In genomic region chr9:31254697-31255004, GRCm38 (mm10) we compare ENCODE assay signal across 11 mouse cellular contexts. TPM values are rescaled to one million over a fixed set of nuclear protein-coding genes. Genes with fewer than 3 reads are reported as not detected.
A peak's percentile ranks its signal among the peaks of the same experiment; 100 is the strongest.
DNase-seq lines count a peak whose midpoint lies in the region; ATAC-seq and TF ChIP-seq lines count a peak whose summit lies in the region.
"Had no signal": no experiment of that assay in that cellular context is flagged by ENCODE, and none has a peak within 500 bp of the region (broad histone marks: within the 10 kb centered on the region; RNA-seq: fewer than 3 reads in every experiment).

No protein-coding gene starts in this region.

- no peak overlapping the region for H3K9ac ChIP-seq in heart, embryonic 11.5 days (ENCODE audit: low read depth, low read length)
- H3K9ac ChIP-seq in intestine, embryonic 16.5 days (ENCODE audit: low read depth, low read length): no peak overlapping the region
- no peak overlapping the region for H3K9ac ChIP-seq in forebrain, embryonic 11.5 days (ENCODE audit: low read length)
- H3K9ac ChIP-seq: midbrain, embryonic 12.5 days had no signal

- TF ChIP-seq CTCF in spleen, adult 2 months (IDR thresholded peaks at IDR 0.05; ENCODE audit: extremely low read depth, insufficient read depth, insufficient read length, insufficient replicate concordance): no peak

- 65% methylated on average over 7 of the region's 7 CpGs for WGBS in heart, embryonic 11.5 days (ENCODE audit: insufficient replicate concordance)
- 69% methylated on average over 7 of the region's 7 CpGs for WGBS in intestine, embryonic 16.5 days
- 60% methylated on average over 7 of the region's 7 CpGs for WGBS in spleen, adult 2 months
- 95% methylated on average over 7 of the region's 7 CpGs for WGBS in forebrain, embryonic 11.5 days

- no peaks in the 10 kb centered on the region for H3K9me3 ChIP-seq in heart, embryonic 11.5 days (replicated peaks; ENCODE audit: control insufficient read depth, low read length)
- H3K9me3 ChIP-seq in intestine, embryonic 16.5 days (ENCODE audit: control insufficient read depth, low read length): no peaks in the 10 kb centered on the region
- no peaks in the 10 kb centered on the region for H3K9me3 ChIP-seq in forebrain, embryonic 11.5 days (ENCODE audit: control insufficient read depth, low read length)
- H3K9me3 ChIP-seq: midbrain, embryonic 12.5 days had no signal

- H3K4me1 ChIP-seq in heart, embryonic 11.5 days (ENCODE audit: control insufficient read depth, insufficient read depth, low read length): peaks cover 5% of the 10 kb centered on the region; the same call in 1 of the 2 replicates
- peaks cover 8% of the 10 kb centered on the region for H3K4me1 ChIP-seq in intestine, embryonic 16.5 days (ENCODE audit: control insufficient read depth, insufficient read depth, low read length)
- H3K4me1 ChIP-seq in spleen, adult 2 months (ENCODE audit: control insufficient read depth, insufficient read depth, insufficient read length): no peaks in the 10 kb centered on the region; the same call in 1 of the 2 replicates
- H3K4me1 ChIP-seq in forebrain, embryonic 11.5 days (replicated peaks; ENCODE audit: control insufficient read depth, insufficient read depth, low read length): 0 out of 2 replicates have a peak, but pooled peaks cover 2% of the 10 kb centered on the region
- H3K4me1 ChIP-seq: midbrain, embryonic 12.5 days had no signal

- peak overlapping the region; percentile 10; the same call in 1 of the 2 replicates for H3K4me3 ChIP-seq in heart, embryonic 11.5 days (ENCODE audit: low read depth, low read length)
- H3K4me3 ChIP-seq in intestine, embryonic 16.5 days (ENCODE audit: low read length): no peak overlapping the region
- no peak overlapping the region for H3K4me3 ChIP-seq in spleen, adult 2 months (ENCODE audit: extremely low read depth, insufficient read depth, insufficient read length)
- no peak overlapping the region for H3K4me3 ChIP-seq in forebrain, embryonic 11.5 days (ENCODE audit: low read depth, low read length)
- H3K4me3 ChIP-seq: midbrain, embryonic 12.5 days had no signal

- peak; percentile 79 for ATAC-seq in heart, embryonic 11.5 days (replicated peaks; ENCODE audit: insufficient number of reproducible peaks, low FRiP score, low TSS enrichment)
- peak; percentile 72 for ATAC-seq in intestine, embryonic 16.5 days
- no peak for ATAC-seq in forebrain, embryonic 11.5 days (replicated peaks; ENCODE audit: low FRiP score)

- H3K27ac ChIP-seq in heart, embryonic 11.5 days (ENCODE audit: low read depth, low read length): peak overlapping the region; percentile 85
- no peak overlapping the region for H3K27ac ChIP-seq in intestine, embryonic 16.5 days (ENCODE audit: low read length)
- H3K27ac ChIP-seq in spleen, adult 2 months (ENCODE audit: insufficient read depth, low read length): peak overlapping the region; percentile 35; the same call in 1 of the 2 replicates
- H3K27ac ChIP-seq in forebrain, embryonic 11.5 days (ENCODE audit: low read depth, low read length): no peak overlapping the region
- H3K27ac ChIP-seq: midbrain, embryonic 12.5 days had no signal

- no peaks in the 10 kb centered on the region for H3K36me3 ChIP-seq in heart, embryonic 11.5 days (ENCODE audit: control insufficient read depth, insufficient read depth, low read length)
- no peaks in the 10 kb centered on the region for H3K36me3 ChIP-seq in intestine, embryonic 16.5 days (ENCODE audit: control insufficient read depth, insufficient read depth, low read length)
- no peaks in the 10 kb centered on the region for H3K36me3 ChIP-seq in spleen, adult 2 months (ENCODE audit: control insufficient read depth, insufficient read depth, low read length)
- no peaks in the 10 kb centered on the region for H3K36me3 ChIP-seq in forebrain, embryonic 11.5 days (ENCODE audit: control insufficient read depth, insufficient read depth, low read length)
- H3K36me3 ChIP-seq: midbrain, embryonic 12.5 days had no signal

- no peaks in the 10 kb centered on the region for H3K27me3 ChIP-seq in heart, embryonic 11.5 days (ENCODE audit: control insufficient read depth, insufficient read depth, low read length)
- no peaks in the 10 kb centered on the region for H3K27me3 ChIP-seq in intestine, embryonic 16.5 days (replicated peaks; ENCODE audit: control insufficient read depth, insufficient read depth, low read length)
- no peaks in the 10 kb centered on the region for H3K27me3 ChIP-seq in spleen, adult 2 months (ENCODE audit: control insufficient read depth, insufficient read depth, low read length)
- H3K27me3 ChIP-seq in forebrain, embryonic 11.5 days (ENCODE audit: control insufficient read depth, insufficient read depth, low read length): no peaks in the 10 kb centered on the region
- H3K27me3 ChIP-seq: midbrain, embryonic 12.5 days had no signal

- intact Hi-C loops in gastrocnemius, postnatal 14 days (cut with DNase I; ENCODE audit: low total_unique reads): no loop called here
- intact Hi-C loops in left cerebral cortex, postnatal 14 days (cut with DNase I): no loop called here

- peak overlapping the region; percentile 19; the same call in 1 of the 2 replicates for H3K4me2 ChIP-seq in heart, embryonic 11.5 days
- H3K4me2 ChIP-seq in intestine, embryonic 16.5 days (ENCODE audit: low read depth, low read length): no peak overlapping the region
- no peak overlapping the region for H3K4me2 ChIP-seq in forebrain, embryonic 11.5 days (ENCODE audit: low read depth, low read length, severe bottlenecking)
- H3K4me2 ChIP-seq: midbrain, embryonic 12.5 days had no signal

- no peak for TF ChIP-seq POLR2A in spleen, adult 2 months (IDR thresholded peaks at IDR 0.05; ENCODE audit: low read depth, low read length)

- DNase-seq in heart, adult 11 months: no peak
- peak; percentile 70 for DNase-seq in R1 (ENCODE audit: low read depth, low spot score)
- no peak for DNase-seq in spleen, adult 2 months (ENCODE audit: low read depth in 1 of 2, low spot score in 2 of 2)
- no peak for DNase-seq in gastrocnemius, postnatal 14 days
- DNase-seq in forebrain, embryonic 11.5 days (ENCODE audit: low spot score): no peak
- no peak for DNase-seq in left cerebral cortex, postnatal 14 days (ENCODE audit: low spot score in 2 of 2)
- DNase-seq: kidney, postnatal 36 days; right cerebral cortex, postnatal 14 days had no signal

RNA-seq across cellular contexts. Expression of gene Prdm10, which starts 25.7 kb away (rescaled TPM):
- polyA plus RNA-seq in heart, embryonic 11.5 days (2014; fragmentation: Nextera tagmentation; extraction: Ambion mirVana): 4.7 and 5.5 TPM in 2 replicates
- polyA plus RNA-seq in intestine, embryonic 16.5 days (2015; fragmentation: Nextera tagmentation; extraction: Ambion mirVana): 3.5 and 4.2 TPM in 2 replicates
- 5.9 and 8.2 TPM in 2 replicates for polyA plus RNA-seq in spleen, adult 2 months (2012; rRNA removed)
- total RNA-seq in gastrocnemius, postnatal 14 days (2021): 1 to 10 TPM; 2.6 to 2.9 TPM
- 10.1 and 10.4 TPM in 2 replicates for polyA plus RNA-seq in forebrain, embryonic 11.5 days (2014; fragmentation: Nextera tagmentation; extraction: Ambion mirVana)
- total RNA-seq in left cerebral cortex, postnatal 14 days (2021): 10 to 100 TPM; 17.3 to 21.2 TPM

RNA-seq across cellular contexts. Expression of gene Aplp2, which starts 43.0 kb away (rescaled TPM):
- polyA plus RNA-seq in heart, embryonic 11.5 days (2014; fragmentation: Nextera tagmentation; extraction: Ambion mirVana): 271 and 345 TPM in 2 replicates
- polyA plus RNA-seq in intestine, embryonic 16.5 days (2015; fragmentation: Nextera tagmentation; extraction: Ambion mirVana): 203 and 204 TPM in 2 replicates
- 78.0 and 80.4 TPM in 2 replicates for polyA plus RNA-seq in spleen, adult 2 months (2012; rRNA removed)
- 100 to 1,000 TPM; 121 to 129 TPM for total RNA-seq in gastrocnemius, postnatal 14 days (2021)
- 209 and 217 TPM in 2 replicates for polyA plus RNA-seq in forebrain, embryonic 11.5 days (2014; fragmentation: Nextera tagmentation; extraction: Ambion mirVana)
- total RNA-seq in left cerebral cortex, postnatal 14 days (2021): 100 to 1,000 TPM; 496 to 530 TPM

Comparison
In these comparisons a context has a peak if more than half of its experiments do, and no peak if none do; other contexts are left out.
1. H3K27ac ChIP-seq: peak in heart, embryonic 11.5 days (single experiment) and spleen, adult 2 months (single experiment); none in intestine, embryonic 16.5 days (single experiment) and forebrain, embryonic 11.5 days (single experiment).